ENCODE assay signal across 11 mouse cellular contexts in genomic region chr3:37897392-37897791, GRCm38 (mm10).
DNase-seq lines count a peak whose midpoint lies in the region; ATAC-seq and TF ChIP-seq lines count a peak whose summit lies in the region.
"Had no signal": no experiment of that assay in that cellular context is flagged by ENCODE, and none has a peak within 500 bp of the region (broad histone marks: within the 10 kb centered on the region; RNA-seq: fewer than 3 reads in every experiment).

No protein-coding gene starts in this region.

- peak overlapping the region; percentile 74 for H3K27ac ChIP-seq in gastrocnemius, adult 2 months
- H3K27ac ChIP-seq in kidney, postnatal 0 days, result peak overlapping the region; percentile 62; the same call in 1 of the 2 replicates
- H3K27ac ChIP-seq in forebrain, embryonic 14.5 days (ENCODE audit: low read depth, low read length), result no peak overlapping the region; the same call in 1 of the 2 replicates
- peak overlapping the region; percentile 73; the same call in 1 of the 2 replicates for H3K27ac ChIP-seq in midbrain, embryonic 13.5 days
- H3K27ac ChIP-seq: liver, embryonic 13.5 days had no signal

- H3K36me3 ChIP-seq in kidney, postnatal 0 days (ENCODE audit: insufficient read depth, low read length), result no peaks in the 10 kb centered on the region
- no peaks in the 10 kb centered on the region for H3K36me3 ChIP-seq in forebrain, embryonic 14.5 days (ENCODE audit: control insufficient read depth, insufficient read depth, low read length)
- H3K36me3 ChIP-seq in midbrain, embryonic 13.5 days, result no peaks in the 10 kb centered on the region
- H3K36me3 ChIP-seq: liver, embryonic 13.5 days had no signal

- no peaks in the 10 kb centered on the region for H3K27me3 ChIP-seq in kidney, postnatal 0 days (ENCODE audit: insufficient read depth, low read length)
- H3K27me3 ChIP-seq in forebrain, embryonic 14.5 days (replicated peaks; ENCODE audit: control insufficient read depth, insufficient read depth, low read length), result no peaks in the 10 kb centered on the region
- H3K27me3 ChIP-seq in midbrain, embryonic 13.5 days, result 0 out of 2 replicates have a peak, but pooled peaks cover 6% of the 10 kb centered on the region
- H3K27me3 ChIP-seq: liver, embryonic 13.5 days had no signal

- no peak for ATAC-seq in kidney, postnatal 0 days (replicated peaks; ENCODE audit: low FRiP score, low read depth)
- ATAC-seq in forebrain, embryonic 14.5 days, result peak; percentile 43
- peak; percentile 32 for ATAC-seq in midbrain, embryonic 13.5 days

- H3K9me3 ChIP-seq in kidney, postnatal 0 days (replicated peaks; ENCODE audit: low read length), result no peaks in the 10 kb centered on the region
- H3K9me3 ChIP-seq in forebrain, embryonic 14.5 days (replicated peaks; ENCODE audit: control insufficient read depth, low read length), result 0 out of 2 replicates have a peak, but pooled peaks cover 2% of the 10 kb centered on the region
- H3K9me3 ChIP-seq in midbrain, embryonic 13.5 days, result 0 out of 2 replicates have a peak, but pooled peaks cover 5% of the 10 kb centered on the region
- H3K9me3 ChIP-seq: liver, embryonic 13.5 days had no signal

- no peak overlapping the region for H3K9ac ChIP-seq in kidney, postnatal 0 days (ENCODE audit: low read depth, low read length)
- no peak overlapping the region for H3K9ac ChIP-seq in forebrain, embryonic 14.5 days (ENCODE audit: low read length)
- no peak overlapping the region for H3K9ac ChIP-seq in midbrain, embryonic 13.5 days (replicated peaks)
- H3K9ac ChIP-seq: liver, embryonic 13.5 days had no signal

- TF ChIP-seq CTCF in gastrocnemius, adult 2 months (IDR thresholded peaks at IDR 0.05), result no peak
- TF ChIP-seq CTCF in kidney, postnatal 0 days (IDR thresholded peaks at IDR 0.05; ENCODE audit: low read depth), result no peak

- H3K4me3 ChIP-seq in gastrocnemius, adult 2 months, result no peak overlapping the region
- H3K4me3 ChIP-seq in kidney, postnatal 0 days (replicated peaks; ENCODE audit: low read depth, low read length), result no peak overlapping the region
- H3K4me3 ChIP-seq in forebrain, embryonic 14.5 days (ENCODE audit: low read depth, low read length), result no peak overlapping the region
- H3K4me3 ChIP-seq in midbrain, embryonic 13.5 days (replicated peaks), result no peak overlapping the region
- H3K4me3 ChIP-seq: erythroblast, embryonic 14.5 days; liver, embryonic 13.5 days had no signal

- no peak overlapping the region for H3K4me2 ChIP-seq in kidney, postnatal 0 days (ENCODE audit: low read length)
- H3K4me2 ChIP-seq in forebrain, embryonic 14.5 days (ENCODE audit: low read length), result no peak overlapping the region
- H3K4me2 ChIP-seq in midbrain, embryonic 13.5 days (replicated peaks), result peak overlapping the region; percentile 50

- intact Hi-C loops in gastrocnemius, adult 2 months (cut with DNase I), result no loop called here
- intact Hi-C loops in gastrocnemius, postnatal 14 days (cut with DNase I; ENCODE audit: low total_unique reads), result no loop called here

- 37% methylated on average over 3 of the region's 3 CpGs for WGBS in kidney, postnatal 0 days
- WGBS in forebrain, embryonic 14.5 days, result 9% methylated on average over 3 of the region's 3 CpGs
- WGBS in midbrain, embryonic 13.5 days, result 23% methylated on average over 3 of the region's 3 CpGs

- no peak for DNase-seq in gastrocnemius, adult 2 months
- no peak for DNase-seq in gastrocnemius, postnatal 14 days
- peak; percentile 24 for DNase-seq in kidney, postnatal 0 days (ENCODE audit: low spot score)
- no peak for DNase-seq in kidney, postnatal 25 days
- DNase-seq in forebrain, embryonic 14.5 days (ENCODE audit: low spot score), result peak; percentile 29
- no peak for DNase-seq in testis, postnatal 10 days (ENCODE audit: low spot score)
- no peak for DNase-seq in spleen, adult 12 weeks (ENCODE audit: low spot score)
- DNase-seq: cerebellum, adult 9-10 months; liver, embryonic 13.5 days had no signal

- 0 out of 2 replicates have a peak, but pooled peaks cover 7% of the 10 kb centered on the region for H3K4me1 ChIP-seq in kidney, postnatal 0 days (replicated peaks; ENCODE audit: insufficient read depth, low read length)
- H3K4me1 ChIP-seq in forebrain, embryonic 14.5 days (ENCODE audit: control insufficient read depth, insufficient read depth, low read length), result peaks cover 7% of the 10 kb centered on the region; the same call in 1 of the 2 replicates
- H3K4me1 ChIP-seq in midbrain, embryonic 13.5 days (replicated peaks), result peaks cover 12% of the 10 kb centered on the region
- H3K4me1 ChIP-seq: liver, embryonic 13.5 days had no signal

Comparison
In these comparisons a context has a peak if more than half of its experiments do, and no peak if none do; other contexts are left out.
1. DNase-seq: peak in kidney, postnatal 0 days (single experiment) and forebrain, embryonic 14.5 days (single experiment); none in gastrocnemius, adult 2 months (single experiment), gastrocnemius, postnatal 14 days (single experiment), kidney, postnatal 25 days (0 of 2), testis, postnatal 10 days (single experiment) and spleen, adult 12 weeks (single experiment).